Mouse (Mus musculus): ENCODE results near the gene Myoz1.
"Not testable (repeated sequence)": the region's sequence is repeated elsewhere in the genome, so short reads cannot be mapped to it uniquely, and the experiment has no call there.

The Myoz1 gene

DNA sequence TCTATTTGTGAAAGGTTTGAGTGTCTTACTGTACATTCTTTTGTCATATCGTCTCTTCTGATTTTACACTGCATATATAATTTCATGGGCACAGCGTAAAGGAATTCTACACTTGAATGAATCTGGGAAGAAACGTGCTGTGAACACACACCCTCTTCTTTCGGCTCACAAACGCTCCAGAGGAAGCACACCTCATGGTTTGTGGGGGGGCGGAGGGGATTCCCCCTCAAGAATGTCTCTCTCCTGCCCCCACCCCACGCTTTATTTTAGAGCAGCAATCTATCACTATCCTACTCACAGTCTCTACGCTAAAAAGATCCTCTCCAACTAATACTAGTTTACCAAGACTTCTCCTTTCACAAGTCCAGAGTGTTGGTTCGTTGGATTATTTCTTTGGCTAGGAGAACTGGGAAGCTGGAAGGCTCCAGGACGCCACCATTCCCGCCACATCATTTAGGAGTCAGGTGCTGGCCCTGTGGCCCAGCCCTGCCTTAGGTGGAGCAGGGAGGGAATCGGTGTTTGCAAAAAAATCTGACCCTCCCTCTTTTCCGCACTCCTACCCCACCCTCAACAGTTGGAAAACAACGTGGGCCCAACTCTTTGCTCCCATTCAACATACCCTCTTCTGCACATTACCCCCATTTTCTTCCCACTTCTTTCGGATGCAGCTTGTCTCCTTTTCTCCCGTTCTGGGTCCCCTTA lies 16.3 kb downstream of the Myoz1 start:
- no peak for DNase-seq (ENCODE audit: extremely low spot score, low read depth, low spot score)

DNA sequence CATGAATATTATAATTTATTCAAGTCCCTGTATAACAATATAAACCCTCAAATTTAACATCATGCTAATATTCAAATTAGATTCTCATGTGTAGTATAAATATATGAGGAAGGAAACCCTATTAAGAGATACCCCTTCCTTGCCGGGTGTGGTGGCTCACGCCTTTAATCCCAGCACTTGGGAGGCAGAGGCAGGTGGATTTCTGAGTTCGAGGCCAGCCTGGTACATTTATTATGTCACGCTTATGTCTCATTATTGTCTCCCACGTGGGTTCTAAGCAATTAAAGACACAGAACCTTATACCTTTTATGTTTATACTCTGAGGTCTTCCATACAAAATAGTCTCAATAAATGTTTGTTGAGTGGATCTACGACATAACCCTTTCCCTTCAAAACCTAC lies 17.6 kb downstream of the Myoz1 start:
- DNase-seq (ENCODE audit: extremely low spot score, low read depth, low spot score) = no peak

DNA sequence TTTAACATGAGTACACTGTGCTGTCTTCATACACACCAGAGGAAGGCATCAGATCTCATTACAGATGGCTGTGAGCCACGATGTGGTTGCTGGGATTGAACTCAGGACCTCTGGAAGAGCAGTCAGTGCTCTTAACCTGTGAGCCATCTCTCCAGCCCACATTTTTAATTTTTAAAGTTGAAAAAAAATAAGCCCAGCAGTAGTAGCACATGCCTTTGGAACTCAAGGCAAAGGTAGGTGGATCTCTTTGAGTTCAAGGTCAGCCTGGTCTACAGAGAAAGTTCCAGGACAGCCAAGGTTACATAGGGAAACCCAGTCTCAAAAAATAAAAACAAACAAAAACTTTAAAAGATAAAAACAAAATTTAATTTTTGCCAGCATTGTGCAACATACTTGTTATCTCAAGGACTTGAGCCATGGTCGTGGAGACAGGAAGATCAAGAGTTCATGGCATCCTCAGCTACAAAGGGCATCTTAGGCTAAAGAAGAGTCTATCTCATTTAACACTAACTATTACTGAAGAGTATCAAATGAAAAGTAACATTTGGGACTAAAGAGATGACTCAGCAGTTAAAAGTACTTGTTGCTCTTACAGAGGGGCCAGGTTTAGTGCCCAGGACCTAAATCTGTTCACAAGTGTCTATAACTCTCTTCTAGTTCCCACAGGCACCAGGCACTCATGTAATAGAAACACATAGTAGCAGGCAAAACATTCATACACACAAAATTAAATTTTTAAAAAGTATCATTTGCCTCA lies 18.3 kb downstream of the Myoz1 start:
- no peak for DNase-seq (ENCODE audit: extremely low spot score, low read depth, low spot score)

DNA sequence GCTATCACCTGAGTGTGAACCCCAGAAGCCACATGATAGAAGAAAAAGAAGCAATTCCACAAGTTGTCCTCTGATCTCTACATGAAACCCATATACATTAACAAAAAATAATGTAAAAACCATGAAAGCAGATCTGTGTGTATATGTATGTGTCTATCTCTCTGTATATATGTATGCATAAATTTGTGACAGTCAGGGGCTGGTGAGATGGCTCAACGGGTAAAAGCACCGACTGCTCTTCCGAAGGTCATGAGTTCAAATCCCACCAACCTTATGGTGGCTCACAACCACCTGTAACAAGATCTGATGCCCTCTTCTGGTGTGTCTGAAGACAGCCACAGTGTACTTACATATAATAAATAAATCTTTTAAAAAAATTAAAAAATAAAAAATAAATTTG lies 19.4 kb downstream of the Myoz1 start:
- not testable (repeated sequence) for DNase-seq (ENCODE audit: extremely low spot score, low read depth, low spot score)

DNA sequence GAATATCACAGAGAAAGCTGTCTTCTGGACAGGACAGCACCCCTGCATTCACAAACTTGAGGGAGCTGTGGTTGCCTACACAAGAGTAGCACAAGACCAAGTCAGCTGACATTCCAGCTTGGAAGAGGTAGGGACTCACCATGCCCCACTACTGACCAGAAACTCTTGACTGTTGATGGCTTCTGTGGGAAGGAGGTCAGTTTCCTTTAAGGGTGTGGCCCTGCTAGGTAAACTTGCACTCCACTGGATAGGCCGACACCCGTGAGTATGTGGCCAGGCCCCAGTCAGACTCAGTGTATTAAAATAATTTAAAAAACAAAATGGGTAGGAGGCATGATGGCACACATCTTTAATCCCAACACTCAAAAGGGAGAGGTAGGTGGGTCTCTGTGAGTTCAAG lies 20.8 kb downstream of the Myoz1 start:
- no peak for DNase-seq (ENCODE audit: extremely low spot score, low read depth, low spot score)

DNA sequence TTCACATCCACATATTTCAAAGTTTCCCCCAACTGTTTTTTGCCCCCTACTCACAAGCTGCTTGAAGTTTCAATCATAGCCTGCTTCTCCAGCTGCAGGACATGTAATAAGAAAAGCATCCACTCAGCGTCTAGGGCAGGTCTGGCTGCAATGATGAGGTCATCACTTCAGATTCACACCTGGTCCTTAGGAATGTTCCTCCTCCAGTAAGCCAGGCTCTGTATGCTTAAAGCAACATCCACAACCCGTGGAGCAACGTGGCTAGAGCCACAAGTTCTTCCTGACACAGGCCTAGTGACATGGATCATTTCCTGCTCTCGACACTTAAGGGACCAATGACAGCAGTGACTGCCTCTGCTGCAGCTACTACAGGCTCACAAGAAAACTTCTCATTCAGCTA lies 25.1 kb downstream of the Myoz1 start:
- no peak for DNase-seq (ENCODE audit: extremely low spot score, low read depth, low spot score)

DNA sequence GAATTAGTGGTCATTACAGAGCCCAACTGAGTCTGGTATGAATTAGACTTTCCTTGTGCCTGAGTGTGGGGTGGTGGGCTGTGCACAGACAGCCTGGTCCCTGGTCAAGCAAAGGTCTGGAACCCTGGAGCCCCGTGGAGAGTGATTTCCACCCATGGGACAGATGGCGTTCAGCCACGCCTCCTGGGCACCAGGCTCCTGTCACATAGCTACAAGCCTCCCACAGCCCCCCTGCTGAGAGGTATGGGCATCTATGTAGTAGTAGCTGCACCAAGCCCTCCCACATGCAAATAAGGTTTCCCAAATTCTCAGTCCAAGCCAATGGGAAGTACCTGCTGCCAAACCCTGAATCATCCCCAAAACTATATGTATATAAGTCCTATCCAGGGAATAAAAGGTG lies 29.4 kb downstream of the Myoz1 start:
- no peak for DNase-seq (ENCODE audit: extremely low spot score, low read depth, low spot score)

DNA sequence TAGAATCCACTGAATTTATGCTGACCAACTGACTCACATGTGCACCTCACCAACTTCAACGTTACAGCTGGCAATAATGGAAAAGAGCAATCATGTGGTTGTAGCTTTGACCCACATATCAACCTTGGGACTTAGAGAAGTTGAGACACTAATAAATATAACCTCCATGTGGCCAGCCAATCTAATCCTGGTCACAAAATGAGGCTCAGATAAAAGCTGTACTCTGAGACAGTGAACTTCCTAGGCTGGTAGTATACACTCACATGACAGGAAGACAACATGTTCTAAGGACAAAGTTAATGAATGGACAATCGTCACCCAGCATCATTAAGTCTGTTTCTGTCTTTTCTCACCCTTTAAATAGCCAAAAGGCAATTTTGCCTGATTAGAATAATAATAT lies 29.9 kb downstream of the Myoz1 start:
- no peak for DNase-seq (ENCODE audit: extremely low spot score, low read depth, low spot score)

DNA sequence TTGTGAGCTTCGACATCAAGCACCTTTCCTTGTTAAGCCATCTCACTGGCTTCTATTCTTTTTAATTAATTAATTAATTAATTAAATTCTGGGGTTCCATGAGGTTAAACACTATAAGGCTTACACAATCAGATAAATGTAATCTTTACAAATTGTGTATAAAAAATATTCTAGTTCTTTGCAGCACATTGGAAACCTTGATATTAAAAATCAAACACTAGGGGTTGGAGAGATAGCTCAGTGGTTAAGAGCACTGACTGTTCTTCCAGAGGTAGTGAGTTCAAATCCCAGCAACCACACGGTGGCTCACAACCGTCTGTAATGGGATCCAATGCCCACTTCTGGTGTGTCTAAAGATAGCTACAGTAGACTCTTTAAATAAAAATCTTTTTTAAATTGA lies 33.4 kb downstream of the Myoz1 start:
- DNase-seq (ENCODE audit: extremely low spot score, low read depth, low spot score) = no peak

DNA sequence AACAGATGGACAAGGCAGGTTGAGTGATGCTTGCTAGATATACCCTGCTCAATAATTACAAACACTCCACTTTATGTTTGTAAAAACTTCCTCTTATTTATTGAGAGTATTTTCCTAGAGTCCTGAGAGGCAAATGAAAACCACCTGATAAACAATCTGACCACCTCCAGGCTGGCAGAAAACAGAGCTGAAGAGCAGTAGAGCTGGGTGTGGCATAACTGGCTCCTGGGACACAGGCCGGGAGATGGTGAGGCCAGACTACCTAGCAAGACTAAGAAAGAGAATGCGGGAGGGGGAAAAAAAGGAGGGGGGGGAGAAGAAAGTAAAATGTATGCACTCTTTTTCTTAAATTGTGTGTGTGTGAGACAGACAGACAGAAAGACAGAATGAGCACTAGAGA lies 33.9 kb downstream of the Myoz1 start:
- DNase-seq (ENCODE audit: extremely low spot score, low read depth, low spot score) = no peak

DNA sequence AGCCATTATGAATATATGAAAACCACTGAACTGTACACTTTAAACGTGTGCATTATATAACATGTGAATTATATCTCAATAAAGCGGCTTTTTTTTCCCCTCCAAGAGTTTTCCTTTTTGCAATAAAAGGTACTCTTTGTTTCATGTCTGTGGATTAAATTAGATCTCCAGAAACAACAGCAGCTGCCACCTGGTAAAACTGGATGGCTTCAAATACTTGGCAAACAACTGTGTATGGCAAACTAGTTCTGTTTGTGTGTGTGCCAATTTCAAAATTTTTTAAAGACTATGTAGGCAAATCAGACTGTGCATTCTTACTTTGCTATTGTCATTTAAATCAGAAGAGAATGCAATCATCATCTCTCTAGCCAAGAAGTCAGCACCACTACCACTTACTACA lies 34.4 kb downstream of the Myoz1 start:
- DNase-seq (ENCODE audit: extremely low spot score, low read depth, low spot score) = no peak

DNA sequence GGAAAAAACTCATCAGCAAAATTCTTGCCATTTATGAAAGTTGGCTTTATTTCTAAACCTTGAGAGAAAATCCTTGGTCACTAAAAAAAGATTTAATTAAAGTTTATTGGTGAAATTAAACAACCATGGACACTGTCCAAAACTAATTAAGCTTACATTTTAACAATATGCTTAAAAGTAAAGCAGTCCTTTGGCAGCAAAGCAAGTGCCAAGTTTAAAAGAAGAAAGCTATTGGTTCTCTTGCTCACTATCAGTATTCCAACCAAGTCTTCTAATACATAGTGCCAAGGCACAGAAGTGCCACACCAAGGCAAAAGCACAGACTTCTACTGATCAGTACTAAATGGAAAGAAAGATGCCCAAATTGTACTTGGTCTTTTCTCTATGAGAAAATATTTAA lies 37.2 kb downstream of the Myoz1 start:
- no peak for DNase-seq (ENCODE audit: extremely low spot score, low read depth, low spot score)

DNA sequence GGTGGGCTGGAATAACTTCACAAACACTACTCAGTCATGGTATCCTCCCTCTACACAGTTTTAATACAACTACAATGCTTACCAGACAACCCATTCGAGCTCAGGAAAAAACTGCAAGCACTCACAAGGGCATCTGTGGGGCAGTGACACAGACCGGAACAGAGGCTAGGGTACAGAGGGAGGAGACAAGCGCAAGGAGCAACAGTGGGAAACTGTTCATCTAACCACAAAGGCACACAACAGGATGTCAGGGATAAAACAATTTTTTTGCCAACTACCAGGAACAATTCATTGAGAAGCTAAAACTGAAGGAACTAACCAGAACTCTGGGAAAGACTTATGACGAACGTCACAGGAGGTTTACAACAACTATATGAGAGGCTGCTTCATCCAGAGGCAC lies 38.1 kb downstream of the Myoz1 start:
- DNase-seq (ENCODE audit: extremely low spot score, low read depth, low spot score) = no peak

DNA sequence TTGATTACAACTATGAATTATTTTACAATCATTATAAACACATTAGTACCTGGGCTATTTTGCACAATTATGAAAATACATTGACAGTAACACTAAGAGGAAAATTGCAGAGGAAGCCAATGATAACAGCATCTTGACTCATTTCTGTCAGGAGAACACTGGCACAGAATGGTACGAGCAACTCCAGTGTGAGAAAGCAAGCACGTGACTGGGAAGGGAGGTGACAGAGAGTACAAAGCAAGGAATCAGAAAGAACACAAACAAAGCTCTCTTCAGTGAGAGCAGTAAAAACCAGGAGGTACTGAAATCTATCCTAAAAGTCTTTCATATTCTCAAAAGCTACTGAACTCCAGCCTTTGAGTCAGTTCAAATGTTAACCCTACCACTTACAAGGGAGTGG lies 39.9 kb downstream of the Myoz1 start:
- DNase-seq (ENCODE audit: extremely low spot score, low read depth, low spot score) = no peak

DNA sequence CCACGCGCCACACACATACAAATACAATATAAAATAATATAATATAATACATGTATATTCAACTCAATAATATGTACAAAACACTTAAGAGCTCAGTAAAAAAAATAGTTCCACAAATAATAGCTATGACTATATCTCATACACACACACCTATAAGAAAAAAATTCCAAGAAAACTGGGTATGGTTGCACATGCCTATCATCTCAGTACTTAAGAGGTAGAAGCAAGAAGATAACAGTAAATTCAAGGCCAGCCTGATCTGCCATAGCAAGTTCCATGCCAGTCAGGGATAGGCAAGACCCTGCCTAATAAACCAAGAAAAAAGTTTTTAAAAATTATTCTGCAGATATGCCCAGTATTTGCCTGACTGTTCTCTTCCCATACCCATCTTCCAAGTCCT lies 41.3 kb downstream of the Myoz1 start:
- no peak for DNase-seq (ENCODE audit: extremely low spot score, low read depth, low spot score)

DNA sequence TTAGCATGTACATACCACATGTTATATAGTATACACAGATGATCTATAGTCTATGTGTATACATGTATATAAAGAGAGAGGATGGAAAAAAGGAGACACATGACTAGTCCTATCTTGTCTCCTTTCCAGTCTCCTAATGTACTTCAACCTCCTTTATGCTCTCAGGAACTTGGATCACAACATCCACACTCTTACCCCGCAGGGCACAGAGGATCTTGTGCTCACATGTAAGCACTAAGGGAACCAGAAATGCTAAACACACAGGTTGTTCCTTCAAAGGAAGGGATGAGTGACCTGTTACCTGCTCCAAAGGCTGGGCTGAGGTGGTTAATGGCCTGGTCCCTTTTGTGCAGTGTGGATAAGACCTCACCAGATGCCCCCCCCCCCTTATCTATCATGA lies 43.5 kb downstream of the Myoz1 start:
- no peak for DNase-seq (ENCODE audit: extremely low spot score, low read depth, low spot score)

DNA sequence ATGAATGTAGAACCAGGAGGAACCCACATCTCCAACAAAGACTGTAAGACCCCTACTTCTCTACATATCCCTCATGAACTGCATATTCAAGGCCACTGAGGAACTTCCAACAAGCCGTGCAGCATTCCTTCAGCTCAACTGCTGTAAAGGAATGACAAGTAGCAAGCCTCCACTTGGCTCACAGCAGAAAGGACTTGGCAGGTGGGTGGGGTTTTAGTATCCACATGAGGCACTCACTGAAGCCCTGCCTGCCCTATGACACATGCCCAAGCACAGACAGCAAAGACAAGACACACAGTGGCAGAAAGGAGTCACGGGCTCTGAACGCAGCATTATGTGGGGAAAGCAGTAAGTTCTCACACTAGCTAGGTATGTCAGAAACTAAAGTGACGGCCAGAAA lies 46.2 kb downstream of the Myoz1 start:
- no peak for DNase-seq (ENCODE audit: extremely low spot score, low read depth, low spot score)

DNA sequence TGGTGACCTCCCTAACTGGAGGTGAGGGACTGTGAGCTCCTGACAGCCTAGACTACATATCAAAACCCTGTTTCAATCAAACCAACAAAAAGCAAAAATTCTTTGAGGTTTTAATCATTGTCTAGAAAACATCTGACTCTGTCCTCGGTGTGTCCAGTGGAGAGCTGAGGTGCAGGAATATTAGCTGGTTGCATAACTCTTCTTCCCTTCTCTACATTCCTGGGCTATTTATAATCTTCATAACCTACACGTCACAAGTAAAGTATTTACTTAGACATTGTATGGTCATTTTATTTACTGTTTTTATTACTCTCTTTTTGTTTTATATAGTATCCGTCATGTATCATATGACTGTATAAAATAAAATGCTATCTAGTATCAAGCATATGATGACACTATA lies 46.8 kb downstream of the Myoz1 start:
- DNase-seq (ENCODE audit: extremely low spot score, low read depth, low spot score) = no peak

DNA sequence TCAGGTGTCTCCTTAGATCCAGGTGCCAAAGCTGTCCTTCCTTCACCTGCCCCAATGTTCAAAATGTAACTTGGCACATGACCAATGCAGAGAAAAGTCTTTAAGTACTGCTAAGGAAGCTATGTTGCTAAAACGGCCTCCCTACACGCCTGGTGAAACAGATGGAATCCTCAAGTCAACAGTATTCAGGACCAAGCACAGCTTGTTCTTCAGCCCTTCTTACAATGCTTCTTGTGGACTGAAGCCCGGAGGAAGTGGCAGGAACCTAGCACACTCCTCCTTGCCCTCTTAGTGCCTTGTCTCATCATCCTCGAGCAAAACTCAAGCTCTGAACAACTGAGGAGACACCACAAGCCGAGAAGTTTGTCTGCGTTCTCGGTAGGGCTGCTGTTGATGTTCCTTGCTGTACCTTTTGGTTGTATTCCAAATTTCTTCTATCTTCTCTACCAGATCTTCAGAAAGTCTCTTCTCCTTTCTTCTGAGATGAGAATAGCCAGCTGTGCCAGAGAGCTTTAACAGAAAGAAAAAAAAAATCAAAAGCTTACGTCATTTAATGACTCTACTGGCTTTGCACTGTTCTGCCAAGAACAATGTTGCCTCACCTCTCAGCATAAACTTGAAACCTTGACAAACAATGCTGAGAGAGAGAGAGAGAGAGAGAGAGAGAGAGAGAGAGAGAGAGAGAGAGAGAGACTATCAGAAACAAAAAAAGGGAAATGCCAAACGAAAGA lies 48.8 kb downstream of the Myoz1 start:
- DNase-seq (ENCODE audit: extremely low spot score, low read depth, low spot score) = no peak

DNA sequence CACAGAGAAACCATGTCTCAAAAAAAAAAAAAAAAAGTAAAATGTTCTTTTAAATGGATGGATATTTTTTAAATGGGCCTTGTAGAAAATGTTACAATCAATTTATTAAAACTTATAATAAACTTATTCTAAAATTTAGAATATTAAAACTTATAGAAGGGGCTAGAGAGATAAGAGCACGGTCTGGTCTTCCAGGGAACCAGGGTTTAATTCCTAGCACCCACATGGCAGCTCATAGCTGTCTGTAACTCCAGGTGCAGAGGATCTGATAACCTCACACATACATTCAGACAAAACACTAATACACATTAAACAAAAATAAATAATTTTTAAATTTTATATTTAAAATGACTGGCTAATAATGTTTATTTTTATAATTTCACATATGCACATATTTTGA lies 55.1 kb downstream of the Myoz1 start:
- no peak for DNase-seq (ENCODE audit: extremely low spot score, low read depth, low spot score)

DNA sequence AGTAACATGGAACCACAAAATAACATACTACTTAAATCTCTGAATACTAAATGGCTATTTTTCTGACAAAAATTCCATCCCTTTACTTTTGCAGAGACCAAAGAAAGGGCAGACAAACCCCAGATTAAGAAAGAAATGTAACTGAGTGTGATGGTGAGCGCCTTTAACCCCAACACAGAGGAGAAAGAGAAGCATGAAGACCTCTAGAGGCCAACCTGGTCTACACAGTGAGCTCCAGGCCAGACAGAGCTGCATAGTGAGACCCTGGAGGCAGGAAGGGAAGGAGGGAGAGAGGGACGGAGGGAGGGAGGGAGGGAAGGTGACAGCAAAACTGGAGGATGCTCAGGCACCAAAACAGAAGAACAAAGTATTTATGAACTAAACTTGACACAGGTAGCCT lies 56.1 kb downstream of the Myoz1 start:
- DNase-seq (ENCODE audit: extremely low spot score, low read depth, low spot score) = no peak

DNA sequence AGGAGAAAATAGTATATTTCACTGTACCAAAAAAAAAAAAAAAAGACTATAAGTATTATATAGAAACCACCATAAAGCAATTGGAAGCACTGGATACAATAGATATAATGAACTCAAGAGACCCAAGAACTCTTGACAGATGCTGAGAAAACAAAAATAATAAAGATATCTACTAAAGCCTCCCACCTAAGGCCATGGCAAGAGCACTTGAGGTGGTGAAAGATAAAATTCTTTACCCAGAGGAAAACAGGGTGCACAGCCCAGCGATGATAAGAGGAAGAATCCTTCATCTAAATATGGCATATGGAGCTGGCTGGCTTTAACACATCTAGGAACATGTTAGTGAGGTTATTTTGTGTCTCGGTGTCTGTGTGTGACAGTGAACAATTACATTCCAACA lies 56.8 kb downstream of the Myoz1 start:
- no peak for DNase-seq (ENCODE audit: extremely low spot score, low read depth, low spot score)
